Mouse (Mus musculus) heart, postnatal 14 days (tissue): Measurements from ENCODE around the gene Cep152. TPM values are rescaled to one million over a fixed set of nuclear protein-coding genes. Genes with fewer than 3 reads are reported as not detected.

Source experiments
- DNase-seq, 2 experiments: peaks; one replicate each; pipeline ENCODE4 v3.0.0; 2021 to 2022
- intact Hi-C: fragments of 180-260 bp; cut with DNase I; formaldehyde crosslinking; loops from one replicate; pipeline ENCODE4 v1.15.1; 2025
- total RNA-seq, 2 experiments: library from RNA; stranded (reverse); gene quantifications; 2 replicates each; pipeline ENCODE4 v1.2.3; 2021

Cep152 gene
- total RNA-seq, 2 experiments from 2014 or later: 2.1 TPM

DNA sequence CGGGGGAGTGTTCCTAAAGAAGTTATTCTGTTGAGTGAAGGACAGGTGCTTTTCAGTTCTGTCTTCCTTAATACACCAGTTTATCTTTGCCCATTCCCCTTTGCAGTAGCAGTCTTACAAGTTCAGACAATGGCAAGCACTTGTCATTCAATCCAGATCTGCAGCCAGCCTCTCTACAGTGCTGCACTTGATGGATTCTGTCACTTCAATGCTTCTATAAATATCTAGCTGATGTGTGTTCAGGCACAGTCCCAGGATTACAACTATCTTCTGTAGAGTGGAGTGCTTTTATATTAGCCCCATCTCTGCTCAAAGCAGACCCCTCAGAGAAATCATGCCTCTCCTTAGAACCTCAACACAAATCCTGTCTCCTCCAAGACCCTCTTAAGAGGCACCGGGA is 5.1 kb upstream of the Cep152 start:
- intact Hi-C loops: no loop called here

DNA sequence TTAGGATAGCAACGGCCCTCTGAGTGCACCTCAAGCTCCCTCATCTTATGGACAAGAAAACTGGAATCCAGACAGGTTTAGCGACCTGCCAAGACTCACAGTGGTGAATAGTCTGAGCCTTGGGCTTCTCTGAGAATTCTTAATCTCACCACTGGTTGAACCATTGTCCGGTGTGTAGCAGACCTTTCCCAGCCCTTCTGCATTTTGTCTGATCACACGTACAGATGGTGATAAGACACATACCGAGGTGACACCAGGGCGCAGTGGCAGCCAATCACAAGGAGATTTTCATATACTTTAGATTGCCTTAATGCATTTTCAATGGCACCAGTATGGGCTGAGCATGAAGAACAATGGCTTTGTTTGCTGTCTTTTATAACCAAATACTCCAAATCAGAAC is 3.6 kb upstream of the Cep152 start:
- intact Hi-C loops: no loop called here

More for the DNA sequence above, 5.1 kb upstream of the Cep152 start:
- no peak for DNase-seq

DNA sequence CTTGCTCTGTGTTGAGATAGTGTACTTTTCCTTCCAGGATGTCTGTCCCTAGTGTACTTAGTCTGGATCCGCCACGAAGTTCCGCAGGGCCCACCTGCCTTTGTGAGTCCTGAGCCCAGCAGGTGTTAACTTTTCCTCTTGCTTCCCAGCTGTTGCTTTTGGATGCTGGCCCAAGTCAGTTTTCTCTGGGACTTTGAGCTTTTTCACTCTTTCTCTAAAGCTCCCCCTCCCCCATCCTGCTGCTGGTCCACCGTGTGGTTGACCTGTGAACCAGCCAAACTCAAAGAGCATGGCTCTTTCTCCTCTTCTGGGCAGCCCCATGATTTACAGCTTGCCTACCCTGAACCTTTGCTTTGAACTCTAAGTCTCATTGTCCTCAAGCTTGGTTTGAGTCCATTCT is 1.6 kb upstream of the Cep152 start:
- no peak for DNase-seq
- intact Hi-C loops: no loop called here

More for the DNA sequence above, 3.6 kb upstream of the Cep152 start:
- DNase-seq: no peak

DNA sequence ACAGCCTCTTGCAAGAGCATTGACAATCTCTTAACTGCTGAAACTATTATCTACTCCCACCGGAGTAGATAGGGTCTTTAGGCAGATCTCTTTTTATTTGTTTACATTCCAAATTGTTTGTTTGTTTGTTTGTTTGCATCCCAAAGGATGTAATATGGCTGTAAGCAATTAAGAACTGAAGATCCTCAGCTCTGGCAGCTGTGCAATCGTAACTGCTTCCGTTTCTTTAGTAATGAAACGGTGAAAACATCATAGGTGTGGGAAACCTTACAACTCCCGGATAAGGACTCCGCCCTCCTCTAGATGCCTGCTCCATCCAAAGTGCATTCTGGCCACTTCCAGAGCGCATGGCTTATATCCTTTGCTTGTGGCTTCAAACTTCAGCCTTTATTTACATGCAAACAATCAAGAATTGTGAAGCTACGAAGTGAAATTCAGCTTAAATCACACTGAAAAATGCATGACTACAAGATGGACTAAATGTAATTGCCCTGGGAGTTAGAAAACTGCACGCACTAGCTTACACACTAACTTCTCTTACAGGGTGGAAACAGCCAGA is 707 bp downstream of the Cep152 start:
- no peak for DNase-seq
- intact Hi-C loops: no loop called here

DNA sequence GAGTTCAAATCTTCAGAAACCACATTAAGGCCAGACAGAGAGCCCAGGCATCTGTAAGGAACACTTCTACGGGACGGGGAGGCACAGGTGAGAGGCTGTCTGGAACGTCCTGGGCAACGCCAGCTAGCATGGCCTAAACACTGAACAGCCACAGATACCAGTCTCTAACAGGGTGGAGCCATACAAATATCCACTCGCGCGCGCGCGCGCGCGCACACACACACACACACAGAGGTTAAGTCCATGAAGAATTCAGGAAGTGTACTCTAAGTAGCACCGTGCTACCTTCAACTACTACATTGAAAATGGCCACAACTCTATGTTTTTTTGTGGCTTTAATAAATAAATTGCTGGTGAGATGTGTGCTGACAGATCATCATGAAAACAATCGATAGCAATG is 1.7 kb downstream of the Cep152 start:
- DNase-seq: no peak
- intact Hi-C loops: no loop called here

DNA sequence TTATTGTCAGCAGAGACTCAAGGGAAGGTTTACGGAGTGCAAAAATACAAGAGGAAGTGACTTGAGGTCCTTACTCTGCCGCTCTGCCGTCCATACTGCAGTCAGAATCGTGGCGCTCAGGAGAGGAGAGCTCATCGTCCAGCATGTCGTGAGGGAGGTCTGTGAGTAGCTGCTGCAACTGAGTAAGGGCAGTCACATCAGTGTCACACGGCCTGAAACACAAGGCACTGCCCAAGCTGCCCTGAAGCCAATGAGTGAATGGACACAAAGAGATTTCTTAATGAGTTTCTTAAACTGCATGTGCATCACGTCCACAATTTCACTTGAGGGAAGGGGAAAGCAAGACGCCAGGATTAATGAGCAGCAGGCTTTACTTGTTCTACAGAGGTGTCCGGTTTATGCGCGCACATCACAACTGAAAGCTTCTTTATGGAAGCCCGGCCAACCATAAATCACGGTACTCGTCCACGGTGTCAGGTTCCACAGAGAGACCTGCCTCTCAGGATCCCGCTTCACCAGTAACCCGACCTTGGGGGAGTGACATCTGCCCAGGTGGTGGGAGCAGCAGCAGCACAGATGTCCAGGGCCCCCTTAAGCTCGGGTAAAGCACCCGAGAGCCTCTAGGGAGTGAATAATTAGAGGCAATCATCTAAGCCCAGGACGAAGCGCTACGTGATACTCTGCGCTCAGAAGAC is 4.6 kb downstream of the Cep152 start:
- intact Hi-C loops: no loop called here
- no peak for DNase-seq

DNA sequence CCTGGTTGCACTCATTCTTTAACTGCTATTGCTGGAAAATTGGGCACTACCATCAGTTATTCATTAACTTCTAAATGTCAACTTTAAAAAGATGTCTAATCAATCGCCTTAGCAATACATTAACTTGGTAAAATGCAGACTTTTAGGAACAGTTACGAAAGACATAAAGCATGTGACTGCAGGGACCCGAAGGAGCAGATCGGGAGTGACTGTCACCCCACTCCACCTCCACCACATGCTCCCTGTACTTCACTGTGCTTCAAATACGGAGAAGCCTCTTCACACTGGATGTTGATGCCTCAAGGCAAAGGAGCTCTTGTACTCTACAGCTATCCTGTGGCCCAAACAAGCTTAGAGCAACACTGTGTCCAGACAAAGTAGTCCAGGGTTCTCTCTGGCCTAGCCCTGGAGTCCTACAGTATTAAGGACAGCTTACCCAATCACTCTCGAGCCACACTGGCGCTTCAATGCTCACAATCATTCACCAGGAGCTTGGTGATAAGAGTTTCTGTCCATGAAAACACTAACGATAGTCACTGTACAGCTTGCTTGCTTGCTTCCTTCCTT is 9.0 kb downstream of the Cep152 start:
- DNase-seq: no peak
- intact Hi-C loops: no loop called here

DNA sequence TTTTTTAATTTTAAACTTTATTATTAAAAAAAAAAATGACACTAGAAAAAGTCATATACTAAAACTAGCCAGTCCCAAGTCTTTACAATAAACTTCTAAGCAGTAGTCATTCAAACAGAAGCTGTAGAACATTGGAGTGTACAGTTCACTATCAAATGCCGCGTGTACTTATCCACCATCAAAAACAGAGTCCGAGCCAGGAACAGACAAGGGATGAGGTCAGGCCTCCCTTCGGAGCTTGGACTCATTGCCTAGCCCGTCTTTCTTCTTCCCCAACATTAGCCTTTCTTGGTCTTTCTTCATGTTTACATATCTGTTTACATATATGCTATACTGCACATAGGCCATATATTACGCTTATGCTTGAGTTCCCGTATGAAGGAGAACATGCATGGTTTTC is 9.5 kb downstream of the Cep152 start:
- intact Hi-C loops: no loop called here
- no peak for DNase-seq

DNA sequence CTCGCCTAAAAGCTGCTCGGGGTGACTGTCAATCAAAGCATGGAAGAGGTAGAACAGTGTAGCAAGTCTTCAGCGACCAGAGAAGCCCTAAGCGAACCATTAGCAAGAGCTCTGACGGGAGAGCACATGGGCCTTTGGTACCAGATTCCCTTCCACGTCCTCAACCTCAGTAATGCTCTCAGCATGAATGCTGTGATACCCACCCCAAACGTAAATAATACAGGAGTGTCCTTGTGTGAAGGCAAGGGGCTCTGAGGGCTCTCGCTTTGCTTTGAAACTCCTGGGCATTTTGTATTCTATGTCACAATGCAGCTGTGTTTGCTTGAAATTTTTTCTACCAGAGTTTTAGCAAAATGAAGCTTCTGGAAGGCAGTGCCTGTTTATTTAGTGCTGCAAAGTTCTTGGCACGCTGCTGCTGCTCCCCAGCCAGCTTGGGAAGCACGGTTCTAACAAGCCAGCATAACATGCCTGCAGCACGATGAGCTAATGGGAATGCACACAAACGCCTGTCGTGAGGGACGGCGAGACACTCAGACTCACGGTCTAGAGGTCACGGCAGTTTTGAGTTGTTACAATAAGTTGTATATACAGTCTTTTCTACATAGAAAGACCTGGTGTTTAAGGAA is 18.6 kb downstream of the Cep152 start:
- intact Hi-C loops: no loop called here
- DNase-seq: peak; percentile 49 to 57

DNA sequence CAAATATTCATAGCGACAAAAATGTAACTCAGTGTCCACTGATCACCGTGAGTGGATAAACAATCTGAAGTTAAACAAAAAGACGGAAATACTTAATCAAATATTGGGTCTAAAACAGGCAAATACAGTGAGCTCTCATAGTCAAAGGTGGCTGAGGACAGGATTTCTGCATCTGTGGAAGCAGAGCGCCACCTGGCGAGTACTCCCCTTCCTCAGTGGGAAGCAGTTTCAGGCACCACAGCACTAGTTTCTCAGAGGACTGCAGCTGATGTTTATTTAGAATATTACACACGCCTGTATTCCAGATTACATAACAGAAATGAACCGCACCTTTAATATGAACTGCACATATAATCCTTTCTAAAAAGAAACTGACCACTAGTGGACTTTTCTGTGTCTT is 20.3 kb downstream of the Cep152 start:
- intact Hi-C loops: loop anchor here (2.0 kb wide), 2 partner anchors 272 to 342 kb away; no protein-coding TSS in a partner anchor
- DNase-seq: peak; percentile 81 to 82

DNA sequence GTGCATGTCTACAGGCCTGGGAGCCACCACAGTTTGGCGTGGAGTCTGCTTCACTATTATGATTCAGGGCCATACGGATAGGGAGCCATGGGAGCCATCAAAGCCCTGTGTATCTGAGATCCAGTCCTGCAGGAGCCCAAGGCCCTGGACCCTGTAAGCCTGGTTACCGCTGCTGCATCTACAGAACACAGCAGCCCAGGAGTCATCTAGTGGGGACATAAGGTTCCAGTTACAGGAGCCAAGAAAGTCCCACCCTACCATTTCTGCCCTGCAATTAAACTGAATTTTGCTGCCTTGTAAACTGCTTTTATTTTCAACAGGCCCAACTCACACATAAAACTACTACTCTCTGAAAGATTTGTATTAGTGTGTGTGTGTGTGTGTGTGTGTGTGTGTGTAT is 21.9 kb downstream of the Cep152 start:
- intact Hi-C loops: no loop called here
- no peak for DNase-seq

DNA sequence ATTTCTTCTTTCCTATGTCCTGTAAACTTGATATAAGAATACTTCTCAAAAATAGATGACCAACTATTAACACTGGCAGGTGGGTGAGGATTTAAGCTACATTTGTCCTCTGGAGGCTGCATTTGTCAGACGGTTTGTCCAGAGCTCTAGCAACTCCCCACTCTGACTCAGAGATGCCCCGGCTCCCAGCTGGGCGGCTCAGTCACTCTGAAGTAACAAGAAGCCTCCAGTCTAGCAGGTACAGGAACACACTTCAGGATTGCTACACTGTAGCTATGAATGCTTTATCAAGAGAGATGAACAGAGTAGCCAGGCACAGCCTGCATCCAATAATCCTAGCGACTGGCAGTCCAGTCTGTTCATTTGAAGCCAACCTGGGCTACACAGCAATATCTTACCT is 26.0 kb downstream of the Cep152 start:
- no peak for DNase-seq
- intact Hi-C loops: loop anchor here (5.0 kb wide), 1 partner anchor 92 kb away; the partner anchor contains the start of genes Fbn1 and Gm9913

DNA sequence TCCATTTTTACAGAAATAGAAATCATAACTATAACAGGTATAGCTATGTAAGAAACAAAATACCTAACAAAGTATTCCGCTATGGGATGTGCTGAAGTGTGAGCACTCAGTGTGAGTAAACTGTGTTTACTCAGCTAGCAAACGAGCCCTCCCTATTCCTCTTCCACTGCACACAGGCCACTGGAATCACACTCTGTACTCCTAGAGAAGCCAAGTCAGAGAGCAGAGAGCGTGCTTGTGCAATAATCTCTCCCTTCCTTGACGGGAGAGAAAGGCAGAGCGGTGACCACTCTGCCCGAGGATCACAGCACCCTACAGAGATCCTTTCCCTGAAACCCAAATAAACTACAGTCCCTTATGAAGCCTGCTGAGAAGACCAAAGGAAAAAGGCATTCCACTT is 26.7 kb downstream of the Cep152 start:
- no peak for DNase-seq
- intact Hi-C loops: loop anchor here (5.0 kb wide), 1 partner anchor 91 kb away; the partner anchor contains the start of genes Fbn1 and Gm9913

DNA sequence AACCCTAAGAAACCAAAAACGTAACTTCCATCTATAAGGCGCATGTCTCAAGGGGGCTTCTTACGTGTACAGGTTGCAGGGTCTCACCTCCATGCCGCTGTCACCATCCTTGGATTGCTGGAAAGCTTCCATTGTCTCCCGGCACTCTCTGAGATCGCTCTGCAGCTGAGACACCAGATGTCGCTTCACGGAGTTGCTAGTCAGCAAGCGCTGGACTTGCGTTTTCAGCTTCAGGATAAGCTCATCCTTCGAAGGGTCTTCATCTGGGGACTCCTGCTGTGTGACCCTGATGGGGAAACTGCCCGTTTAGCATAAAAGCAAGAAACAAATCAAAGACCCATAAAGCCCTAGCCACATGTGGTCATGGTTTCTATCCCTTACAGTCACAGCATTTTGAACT is 30.1 kb downstream of the Cep152 start:
- intact Hi-C loops: loop anchor here (5.0 kb wide), 1 partner anchor 87 kb away; the partner anchor contains the start of genes Fbn1 and Gm9913
- DNase-seq: no peak

DNA sequence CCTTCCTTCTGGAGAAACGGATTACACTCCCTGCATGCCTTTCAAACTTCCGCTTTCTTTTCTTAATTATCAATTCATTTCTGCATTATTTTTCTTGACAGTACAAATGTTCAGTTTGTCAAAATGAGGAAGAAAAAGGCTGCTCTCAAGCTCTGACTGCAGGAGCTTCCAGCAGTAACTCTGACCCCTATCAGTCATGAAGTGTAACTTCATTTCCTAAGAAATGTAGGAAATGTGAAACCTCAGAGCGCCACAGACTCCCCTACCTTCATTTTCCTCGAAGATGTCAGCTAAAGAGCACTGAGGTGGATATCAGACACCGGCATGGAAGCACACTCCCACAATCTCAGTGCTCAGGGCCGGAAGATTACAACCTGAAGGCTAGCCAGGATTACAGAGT is 30.8 kb downstream of the Cep152 start:
- no peak for DNase-seq
- intact Hi-C loops: no loop called here

DNA sequence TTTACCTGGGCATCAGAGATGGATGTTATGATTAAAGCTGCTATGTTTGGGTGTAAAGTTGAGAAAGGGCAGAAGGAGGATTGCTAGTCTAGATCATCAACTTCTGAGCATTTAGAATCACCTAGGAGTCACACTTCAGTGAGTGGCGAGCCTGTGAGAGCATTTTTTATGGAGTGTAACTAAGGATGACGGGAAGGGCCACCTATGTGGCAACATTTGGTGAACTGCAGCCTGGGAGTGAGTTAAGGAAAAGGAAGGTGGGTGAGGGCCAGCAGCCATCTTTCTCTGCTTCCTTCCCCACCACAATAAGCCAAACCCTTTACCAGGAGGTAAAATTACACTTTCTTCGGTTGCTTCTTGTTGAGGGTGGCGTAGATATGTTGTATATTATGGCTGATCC is 33.0 kb downstream of the Cep152 start:
- intact Hi-C loops: no loop called here
- DNase-seq: no peak

DNA sequence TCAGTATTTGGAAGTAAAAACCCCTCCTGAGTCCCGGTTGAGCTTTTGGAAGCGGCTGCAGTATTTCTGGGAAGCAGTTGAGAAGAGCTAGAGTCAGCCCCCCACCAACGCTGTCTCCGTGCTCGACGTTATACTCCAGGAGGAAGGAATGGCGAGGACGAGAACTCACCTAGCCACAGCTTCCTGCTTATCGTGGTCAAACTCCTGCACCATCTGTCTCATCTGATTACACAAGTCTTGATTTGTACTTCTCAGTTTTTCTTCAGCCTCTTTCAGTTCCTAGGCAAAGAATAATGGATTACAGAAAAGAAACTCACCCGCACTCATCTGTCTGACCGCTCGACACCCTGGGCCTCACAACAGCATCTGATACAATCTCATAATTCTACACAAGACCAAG is 35.6 kb downstream of the Cep152 start:
- no peak for DNase-seq
- intact Hi-C loops: no loop called here

DNA sequence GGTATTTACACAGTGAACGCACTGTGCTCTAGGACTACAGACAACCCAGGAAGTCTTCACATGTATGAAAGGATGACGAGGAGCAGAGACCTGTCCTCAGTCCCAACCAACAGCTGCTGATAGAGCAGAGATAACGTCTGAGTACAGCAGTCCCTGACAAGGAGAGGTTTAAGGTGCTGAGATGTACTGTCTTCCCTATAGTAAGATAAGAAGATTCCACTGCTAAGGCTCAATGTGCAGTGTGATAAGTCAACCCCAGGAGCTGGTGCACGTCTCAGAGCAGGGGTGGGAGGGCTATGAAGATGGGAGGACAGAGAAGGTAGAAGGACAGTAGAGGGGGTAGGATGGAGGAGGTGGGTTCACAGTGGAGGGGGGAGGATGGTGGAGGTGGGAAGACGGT is 43.8 kb downstream of the Cep152 start:
- intact Hi-C loops: no loop called here

DNA sequence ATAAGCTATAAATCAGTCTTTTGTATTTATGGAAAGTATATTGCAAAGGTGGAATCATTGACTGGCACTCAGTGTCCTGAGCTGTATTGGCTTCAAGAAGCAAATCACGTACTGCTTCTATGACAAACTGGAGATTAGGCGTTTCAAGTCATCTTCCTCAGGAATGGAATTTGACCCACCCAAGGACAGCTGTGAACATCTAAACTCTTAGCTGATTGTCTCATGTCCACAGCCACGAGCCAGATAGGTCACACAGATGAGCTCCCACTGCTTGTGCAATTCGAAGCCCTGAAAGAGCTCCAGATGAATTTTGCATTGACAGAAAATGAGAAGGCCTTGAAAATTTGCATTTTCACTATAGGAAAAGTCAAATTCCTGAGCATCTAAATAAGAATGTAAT is 47.2 kb downstream of the Cep152 start:
- intact Hi-C loops: loop anchor here (5.0 kb wide), 1 partner anchor 70 kb away; the partner anchor contains the start of genes Fbn1 and Gm9913
- DNase-seq: no peak

More for the DNA sequence above, 43.8 kb downstream of the Cep152 start:
- DNase-seq: no peak

DNA sequence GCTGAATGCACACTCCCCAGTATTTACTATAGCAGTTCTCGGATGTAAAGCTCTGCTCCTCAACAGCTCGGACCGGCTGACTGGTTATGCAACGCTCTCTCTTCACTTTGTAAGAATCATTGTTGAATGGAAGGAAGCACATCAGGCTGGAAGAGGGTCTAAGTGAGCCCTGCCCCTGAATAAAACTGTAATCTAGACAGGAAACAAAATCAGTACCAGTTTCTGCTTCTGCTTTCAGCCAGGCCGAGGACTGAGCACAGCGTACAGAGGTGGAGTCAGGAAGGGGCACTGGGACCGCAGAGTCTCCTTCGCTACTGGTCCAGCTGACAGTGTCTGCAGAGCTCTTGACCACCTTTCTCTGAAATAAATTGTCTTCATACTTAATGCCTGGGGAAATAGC is 48.4 kb downstream of the Cep152 start:
- intact Hi-C loops: loop anchor here (5.0 kb wide), 1 partner anchor 69 kb away; the partner anchor contains the start of genes Fbn1 and Gm9913
- DNase-seq: no peak

DNA sequence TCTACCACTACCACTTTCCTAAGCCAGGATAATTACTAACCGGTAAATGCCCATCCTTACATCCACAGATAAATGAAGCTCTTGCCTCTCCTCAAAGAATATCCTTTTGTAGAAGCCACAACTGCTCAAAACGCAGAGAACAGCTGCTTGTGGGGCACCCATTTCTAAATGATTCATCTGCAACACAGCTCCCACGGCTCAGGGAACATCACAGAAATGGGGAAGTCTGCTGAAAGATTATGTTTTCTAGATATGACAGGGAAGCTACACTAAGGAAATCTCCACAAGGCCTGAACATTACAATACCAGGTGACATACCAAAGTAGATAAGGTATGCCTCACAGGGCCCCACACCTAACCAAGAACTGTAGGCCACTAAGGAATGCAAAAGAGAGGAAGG is 49.1 kb downstream of the Cep152 start:
- no peak for DNase-seq
- intact Hi-C loops: loop anchor here (5.0 kb wide), 1 partner anchor 68 kb away; the partner anchor contains the start of genes Fbn1 and Gm9913
